Mouse (Mus musculus): ENCODE results near the gene Sntg2.

DNA sequence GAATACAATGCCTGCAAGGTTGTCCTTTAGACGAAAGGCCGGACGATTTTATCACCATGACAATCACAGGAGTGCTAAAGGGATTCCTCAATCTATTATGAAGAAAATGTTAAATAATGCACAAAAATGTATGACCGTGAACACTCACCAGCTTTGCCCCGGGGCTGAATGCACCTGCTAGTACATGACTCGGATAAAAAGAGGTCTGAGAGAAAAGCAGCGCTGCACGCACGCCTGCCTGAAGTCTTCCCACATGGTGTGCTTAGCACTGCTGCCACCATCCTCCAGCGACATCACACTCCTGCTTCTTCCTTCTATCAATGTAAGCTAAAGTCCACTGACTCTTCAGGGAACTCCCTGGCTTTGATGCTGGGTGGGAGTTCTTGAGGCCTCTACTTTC, 118.6 kb downstream of the Sntg2 start:
- TF ChIP-seq HCFC1 (IDR thresholded peaks at IDR 0.05; ENCODE audit: borderline replicate concordance, insufficient read depth, low read length) (no peak), ZNF384 (IDR thresholded peaks at IDR 0.05; ENCODE audit: low read depth, low read length) (no peak)

Measured in ES-E14 (cell line).